Mouse (Mus musculus): Measurements from ENCODE around the gene Zcchc9.
"Not testable (repeated sequence)": the region's sequence is repeated elsewhere in the genome, so short reads cannot be mapped to it uniquely, and the experiment has no call there.

Gene Zcchc9

DNA sequence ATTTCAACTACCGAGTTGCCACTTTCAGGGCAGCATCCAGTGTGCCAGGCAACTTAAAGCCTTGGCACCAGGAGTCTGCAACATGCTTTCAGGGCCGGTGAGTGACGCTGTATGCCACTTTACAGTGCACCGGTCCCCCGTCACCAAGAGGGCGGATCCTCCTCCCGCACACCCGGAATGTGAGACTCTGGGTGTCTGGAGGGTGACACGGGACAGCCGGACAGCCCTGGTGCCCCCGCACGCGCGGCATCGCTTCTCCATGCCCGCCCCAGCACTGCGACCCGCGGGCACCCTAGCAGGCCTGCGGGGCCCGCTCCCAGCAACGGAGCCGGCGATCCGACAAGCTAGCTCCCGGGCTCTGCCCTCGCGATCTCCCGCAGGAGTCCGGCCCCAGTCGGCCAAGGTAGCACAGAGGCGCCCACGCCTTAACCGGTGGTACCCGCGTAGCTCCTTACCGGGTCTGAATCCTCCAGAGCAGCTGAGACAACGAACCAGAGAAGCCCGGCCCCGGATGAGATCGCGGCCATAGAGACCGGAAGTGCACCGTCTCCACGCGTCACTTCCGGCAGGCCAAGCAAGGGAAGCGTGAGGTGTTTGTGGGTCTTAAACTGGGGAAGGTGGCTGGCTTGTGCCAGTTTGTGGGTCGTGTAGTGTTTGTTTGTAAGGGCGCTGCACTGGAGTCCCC lies at the start of gene Zcchc9:
Gene Zcchc9, minus strand, starts transcription at position 551 of the 685 bp plus-strand sequence.
- peak; percentile 88 for DNase-seq

DNA sequence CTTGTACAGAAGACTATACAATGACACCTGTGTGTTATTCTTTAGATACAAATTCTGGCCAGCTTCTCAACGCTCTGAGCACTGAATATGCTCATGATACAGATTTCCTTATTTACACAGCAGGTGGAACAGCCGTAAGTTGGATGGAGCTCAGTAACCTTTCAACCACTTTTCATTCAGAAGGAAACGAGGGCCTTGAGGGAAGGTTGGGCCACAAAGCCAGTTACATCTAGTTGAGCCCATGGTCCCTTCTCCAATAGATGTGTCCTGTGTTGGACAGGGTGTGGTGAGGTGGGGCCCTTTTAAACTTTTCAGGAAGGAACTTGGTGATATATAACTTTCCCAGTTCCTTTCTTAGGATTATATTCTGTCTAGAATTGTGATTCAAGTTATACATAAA lies 46.9 kb upstream of the Zcchc9 start:
- DNase-seq: no peak

DNA sequence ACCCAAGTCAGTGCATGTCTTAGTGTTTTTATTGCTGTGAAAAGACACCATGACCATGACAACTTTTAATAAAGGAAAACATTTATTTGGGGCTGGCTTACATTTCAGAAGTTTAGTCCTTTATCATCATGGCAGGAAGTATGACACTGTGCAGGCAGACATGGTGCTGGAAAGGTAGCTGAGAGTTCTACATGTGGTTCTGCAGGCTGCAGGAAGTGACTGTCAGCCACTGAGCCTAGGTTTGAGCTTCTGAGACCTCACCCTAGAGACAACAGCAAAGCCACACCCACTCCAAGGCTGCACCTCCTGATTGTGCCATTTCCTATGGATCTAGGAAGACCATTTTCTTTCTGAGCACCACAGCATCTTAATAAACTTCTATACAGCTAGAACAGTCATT lies 20.4 kb upstream of the Zcchc9 start:
- no peak for DNase-seq

DNA sequence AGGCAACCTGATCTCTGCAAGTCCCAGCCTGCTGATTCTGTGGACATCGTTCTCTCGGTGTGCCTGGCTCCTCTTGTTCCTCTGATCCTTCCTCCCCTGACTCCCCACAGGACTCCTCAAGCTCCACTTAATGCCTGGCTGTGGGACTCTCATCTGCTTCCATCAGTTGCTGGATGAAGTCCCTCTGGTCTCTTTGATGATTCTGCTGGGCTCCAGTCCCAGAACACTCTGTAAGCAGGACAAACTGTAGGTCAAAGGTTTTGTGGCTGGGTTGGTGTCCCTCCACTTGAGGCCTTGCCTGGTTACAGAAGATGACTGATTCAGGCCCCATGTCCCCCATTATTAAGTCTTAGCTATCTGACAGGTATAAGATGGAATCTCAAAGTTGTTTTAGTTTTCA lies 18.6 kb upstream of the Zcchc9 start:
- no peak for DNase-seq

DNA sequence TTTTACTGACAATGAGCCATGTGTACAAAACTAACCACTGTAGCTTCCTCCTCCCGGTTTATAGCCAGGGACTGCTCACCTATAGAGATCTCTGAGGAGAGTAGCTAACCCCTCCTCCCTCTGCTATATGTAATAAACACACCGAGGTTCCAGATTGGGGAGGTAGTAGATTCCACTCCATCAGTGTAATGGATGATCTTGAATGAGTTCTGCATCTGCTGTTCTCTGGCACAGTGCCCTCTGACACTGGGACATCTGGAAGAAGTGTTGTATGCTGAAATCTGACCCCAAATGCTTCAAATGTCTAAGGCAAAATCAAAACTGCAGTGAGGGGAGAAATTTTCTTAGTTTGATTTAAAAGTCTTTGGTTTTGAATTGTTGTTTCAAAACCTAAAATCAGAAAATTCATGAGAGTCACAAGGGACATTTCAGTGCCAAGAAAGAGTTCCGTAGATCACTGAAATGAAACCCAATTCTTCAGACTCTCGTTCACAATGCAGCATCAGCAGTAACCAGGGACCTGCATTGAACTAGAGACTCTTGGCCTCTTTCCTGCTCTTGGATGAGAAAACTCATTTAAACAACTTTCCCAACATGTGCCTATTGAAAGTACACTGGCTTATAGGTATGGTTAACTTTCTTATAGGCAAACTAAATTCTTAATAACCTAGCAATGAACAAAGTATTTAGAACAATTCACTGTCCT lies 17.5 kb upstream of the Zcchc9 start:
- no peak for DNase-seq

DNA sequence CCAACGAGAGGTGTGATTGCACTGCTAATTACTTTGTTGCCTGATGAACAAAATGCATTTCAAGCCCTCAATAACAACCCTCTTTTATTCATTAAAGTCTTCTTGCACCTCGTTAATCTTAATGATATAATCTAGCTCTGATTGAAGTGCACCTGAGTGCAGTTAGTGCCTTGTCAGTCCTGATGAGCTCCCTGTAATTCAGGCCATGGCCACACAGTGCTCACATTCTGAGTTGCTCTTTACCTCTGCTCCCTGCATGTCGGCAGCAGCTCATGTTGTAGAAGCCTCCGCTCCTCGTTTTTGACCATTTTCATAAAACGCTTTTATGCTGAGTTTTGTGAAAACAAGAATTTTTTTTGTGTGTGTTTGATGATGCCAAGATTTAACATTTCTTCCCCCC lies 16.2 kb upstream of the Zcchc9 start:
- DNase-seq: no peak

DNA sequence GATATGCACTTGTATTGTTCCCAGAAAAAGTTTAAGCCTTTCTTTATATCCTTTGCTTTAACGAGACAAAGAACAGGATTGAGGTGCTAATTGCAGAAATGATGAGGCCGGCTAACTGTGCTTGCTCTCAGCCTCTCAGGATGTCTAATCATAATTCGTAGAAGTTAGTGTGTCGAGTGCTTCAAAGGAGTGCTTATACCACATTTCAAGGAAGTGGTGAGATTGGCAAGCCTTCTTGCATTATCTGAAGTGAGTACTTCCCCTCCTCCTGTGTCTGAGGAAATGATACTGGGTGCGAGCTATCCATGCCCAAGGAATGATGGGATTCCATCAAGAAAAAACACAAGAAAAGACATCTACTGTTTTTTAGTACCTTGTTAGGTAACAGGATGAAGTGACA lies 7.2 kb upstream of the Zcchc9 start:
- DNase-seq: no peak

DNA sequence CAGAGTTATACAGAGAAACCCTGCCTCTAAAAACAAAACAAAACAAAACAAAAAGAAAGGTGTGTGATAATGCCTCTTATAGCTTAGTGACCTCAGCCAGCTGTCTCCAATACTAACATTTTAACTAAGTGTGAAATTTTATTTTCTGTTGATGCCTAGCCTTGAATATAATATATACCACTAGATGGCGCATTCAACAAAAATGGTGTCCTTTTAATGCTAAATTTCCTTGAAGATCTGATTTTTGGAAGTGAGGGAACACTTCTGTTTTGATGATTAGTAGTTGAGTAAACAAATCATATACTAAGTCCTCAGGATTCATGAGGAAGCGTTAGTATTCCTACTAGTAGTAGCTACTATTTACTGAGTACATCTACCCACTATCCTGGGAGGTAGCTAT lies 2.0 kb upstream of the Zcchc9 start:
- DNase-seq: no peak

DNA sequence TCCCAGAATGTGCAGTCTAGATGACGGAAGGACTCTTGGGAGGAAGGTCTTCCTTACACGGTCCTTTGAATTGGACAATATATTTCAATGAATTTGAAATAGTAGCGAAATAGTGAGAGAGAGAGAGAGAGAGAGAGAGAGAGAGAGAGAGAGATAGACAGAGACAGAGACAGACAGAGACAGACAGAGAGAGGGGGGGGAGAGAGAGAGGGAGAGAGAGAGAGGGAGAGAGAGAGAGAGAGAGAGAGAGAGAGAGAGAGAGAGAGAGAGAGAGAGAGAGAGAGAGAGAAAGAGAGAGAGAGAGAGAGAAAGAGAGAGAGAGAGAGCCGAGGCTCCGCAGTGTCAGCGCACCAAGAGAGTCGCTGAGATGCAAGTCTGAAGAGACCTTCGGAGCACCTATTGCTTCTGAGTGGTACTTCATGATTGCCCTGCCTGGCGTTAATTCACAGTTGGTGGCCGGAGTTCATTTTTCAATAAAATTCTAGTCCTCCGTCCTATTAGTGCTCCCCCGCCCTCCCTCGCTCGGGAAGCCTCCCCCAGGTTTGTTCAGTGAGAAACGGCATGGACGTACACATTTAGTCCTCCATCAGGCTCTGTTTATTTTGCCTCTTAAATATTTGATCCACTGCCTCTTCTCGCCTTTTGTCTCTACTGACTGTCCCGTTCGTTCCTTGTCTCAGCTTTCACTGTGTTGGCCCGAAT lies 520 bp upstream of the Zcchc9 start:
- DNase-seq: peak; percentile 15

DNA sequence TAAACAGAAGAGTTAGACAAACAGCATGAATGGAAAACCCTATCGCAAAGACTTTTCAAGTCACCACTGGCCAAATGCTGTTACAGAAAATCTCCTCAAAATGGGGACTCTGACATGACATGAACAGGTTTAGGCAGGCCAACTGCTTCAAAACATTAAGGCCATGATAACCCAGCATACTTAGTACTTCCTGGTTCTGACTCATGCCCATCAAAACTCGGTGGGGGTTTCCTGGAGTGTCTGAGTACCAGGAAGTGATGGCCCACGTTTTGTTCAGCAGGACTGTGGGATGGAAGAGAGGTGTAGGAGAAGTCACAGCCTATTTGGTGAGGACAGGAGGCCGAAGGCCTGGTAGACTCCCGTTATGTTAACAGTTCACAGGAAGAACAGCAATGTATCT lies 5.8 kb downstream of the Zcchc9 start:
- no peak for DNase-seq

DNA sequence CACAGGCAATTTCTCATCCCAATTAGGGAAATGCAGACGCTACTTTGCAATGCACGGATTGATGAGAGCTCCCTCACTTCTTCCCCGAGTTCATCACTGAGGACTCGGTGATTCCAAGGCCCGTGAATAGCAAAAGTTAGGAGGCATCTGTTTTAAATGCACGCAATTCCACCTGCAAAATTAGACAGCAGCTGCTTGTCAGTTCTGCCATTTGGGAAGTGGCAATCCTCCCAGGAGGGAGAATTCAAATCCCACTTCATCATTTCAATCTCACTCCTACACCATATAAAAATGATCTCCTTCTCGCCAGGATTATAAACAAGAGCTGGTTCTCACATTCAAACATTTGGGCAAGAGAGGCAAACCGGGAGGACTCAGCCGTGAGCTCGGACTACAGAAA lies 10.1 kb downstream of the Zcchc9 start:
- no peak for DNase-seq

DNA sequence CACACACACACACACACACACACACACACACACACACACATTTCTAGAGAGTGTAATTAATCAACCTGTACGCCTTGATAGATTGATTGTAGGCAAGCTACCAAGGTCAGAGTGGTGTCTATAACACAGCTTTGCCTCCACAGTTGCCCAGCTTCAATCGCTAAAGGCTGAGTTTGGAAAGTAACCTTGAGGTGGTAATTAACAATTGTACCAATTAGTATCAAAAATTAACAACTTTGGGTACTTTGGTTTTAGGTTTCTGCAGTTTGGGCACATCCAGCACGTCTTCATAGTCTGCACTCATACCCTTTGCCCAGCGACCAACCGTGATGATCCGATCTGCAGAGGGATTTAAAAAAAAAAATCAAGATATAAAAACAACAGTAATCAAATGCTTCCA lies 10.6 kb downstream of the Zcchc9 start:
- no peak for DNase-seq

DNA sequence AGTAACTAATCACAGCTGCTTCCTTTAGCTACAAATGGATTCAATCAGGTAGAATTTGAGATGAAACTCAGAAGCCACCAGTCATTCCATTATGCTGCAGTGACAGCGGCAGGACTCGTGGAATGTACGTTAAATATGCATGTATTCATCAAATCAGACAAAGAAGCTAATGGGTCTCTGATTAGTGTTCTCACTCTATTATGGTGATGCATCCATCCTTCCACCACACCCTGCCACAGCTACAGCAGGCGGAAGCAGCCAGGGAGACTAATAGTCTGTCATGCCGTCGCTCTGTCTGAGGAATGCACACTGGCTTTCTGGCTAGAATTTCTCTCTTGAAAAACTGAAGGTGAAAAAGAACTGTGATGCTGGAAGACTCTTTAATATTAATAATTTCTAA lies 11.5 kb downstream of the Zcchc9 start:
- no peak for DNase-seq

DNA sequence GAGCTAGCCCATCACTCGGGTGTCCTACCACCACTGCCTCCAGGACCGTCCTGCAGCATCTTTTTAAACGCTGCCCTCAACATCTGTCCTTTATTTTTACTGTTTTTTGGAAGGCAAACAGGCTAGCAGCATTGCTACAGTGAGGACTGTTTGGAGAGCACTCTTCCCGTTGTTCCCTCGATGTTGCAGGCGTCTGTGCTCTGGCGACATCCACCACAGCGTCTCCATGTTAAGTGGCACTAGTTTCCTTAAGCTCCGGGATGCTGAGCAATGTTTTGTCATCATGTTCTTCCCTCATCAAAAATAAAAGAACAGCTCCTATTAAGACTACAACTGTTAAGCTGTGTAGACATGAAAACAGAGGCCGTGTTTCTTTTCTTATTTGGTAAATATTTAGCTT lies 11.9 kb downstream of the Zcchc9 start:
- DNase-seq: no peak

DNA sequence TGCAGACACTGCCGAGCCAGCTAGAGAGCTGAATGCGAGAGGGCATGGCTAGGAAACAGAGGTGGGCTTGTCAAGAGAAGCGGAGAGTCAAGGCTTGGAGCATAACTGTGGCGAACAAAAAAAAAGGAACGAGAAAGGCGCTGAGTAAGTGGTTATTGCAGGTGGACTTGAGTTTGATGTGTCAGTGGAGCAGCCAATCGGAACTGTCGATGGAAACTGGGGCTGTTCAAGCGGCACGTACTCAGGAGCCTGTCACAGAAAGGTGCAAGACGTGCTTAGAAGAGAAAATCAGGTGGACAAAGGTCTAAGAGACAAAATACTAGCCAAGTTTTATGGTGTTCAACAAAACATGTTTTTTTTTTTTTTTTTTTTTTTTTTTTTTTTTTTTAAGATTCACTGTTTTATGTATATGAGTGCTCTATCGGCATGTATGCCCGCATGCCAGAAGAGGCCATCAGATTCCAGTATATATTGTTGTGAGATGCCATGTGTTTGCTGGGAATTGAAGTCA lies 12.5 kb downstream of the Zcchc9 start:
- DNase-seq: no peak

DNA sequence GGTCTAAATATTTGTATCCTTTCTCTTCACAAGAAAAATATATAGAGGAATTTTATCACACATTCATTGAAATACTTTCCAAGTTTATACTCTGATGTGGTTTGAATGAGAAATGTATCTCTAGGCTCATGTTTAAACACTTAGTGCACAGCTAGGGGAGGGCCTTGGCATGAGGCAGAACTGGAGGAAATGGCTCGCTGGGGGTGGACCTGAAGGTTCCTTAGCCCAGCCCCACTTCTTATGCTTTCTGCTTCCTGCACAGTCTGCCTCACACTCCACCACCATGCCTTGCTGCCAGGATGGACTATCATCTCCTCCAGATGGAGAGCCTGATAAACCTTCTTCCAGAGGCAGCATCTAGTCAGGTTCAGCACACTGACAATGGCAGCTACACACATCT lies 15.5 kb downstream of the Zcchc9 start:
- no peak for DNase-seq

DNA sequence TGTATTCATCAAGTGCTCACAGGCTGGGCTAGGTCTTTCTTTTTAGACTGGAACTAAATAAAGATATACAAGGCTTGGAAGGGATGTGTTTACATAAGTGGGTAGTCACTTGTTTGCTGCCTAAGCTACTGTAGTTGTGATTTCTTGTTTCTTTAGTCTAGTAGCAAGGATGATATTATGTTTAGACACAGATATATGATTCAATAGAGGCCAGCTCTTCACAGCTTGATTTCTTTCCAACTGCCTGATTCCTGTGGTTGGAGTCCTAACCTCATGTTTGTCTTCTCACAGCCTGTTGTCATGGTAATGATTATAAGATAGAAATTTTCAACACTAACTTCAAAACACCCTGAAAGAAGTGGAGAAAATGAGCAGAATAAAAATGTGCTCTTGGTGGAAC lies 27.6 kb downstream of the Zcchc9 start:
- DNase-seq: no peak

DNA sequence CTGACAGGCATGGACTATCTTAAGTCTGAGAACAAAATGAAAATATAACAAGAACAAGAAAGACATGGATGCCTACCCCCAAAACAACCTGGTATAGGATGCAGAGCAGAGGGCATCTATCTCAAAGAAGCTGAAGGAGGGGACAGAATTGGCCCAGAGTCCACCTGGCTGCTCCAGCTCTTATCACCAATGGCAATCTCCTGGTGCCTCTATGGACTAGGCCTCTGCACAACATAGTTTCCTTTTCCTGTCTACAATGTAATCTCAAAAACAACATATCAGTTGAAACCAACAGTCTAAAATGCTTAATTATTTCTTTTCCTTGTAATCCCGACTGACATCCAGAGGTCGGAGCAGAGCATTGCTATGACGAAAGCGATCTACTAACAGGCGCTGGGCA lies 29.4 kb downstream of the Zcchc9 start:
- DNase-seq: no peak

DNA sequence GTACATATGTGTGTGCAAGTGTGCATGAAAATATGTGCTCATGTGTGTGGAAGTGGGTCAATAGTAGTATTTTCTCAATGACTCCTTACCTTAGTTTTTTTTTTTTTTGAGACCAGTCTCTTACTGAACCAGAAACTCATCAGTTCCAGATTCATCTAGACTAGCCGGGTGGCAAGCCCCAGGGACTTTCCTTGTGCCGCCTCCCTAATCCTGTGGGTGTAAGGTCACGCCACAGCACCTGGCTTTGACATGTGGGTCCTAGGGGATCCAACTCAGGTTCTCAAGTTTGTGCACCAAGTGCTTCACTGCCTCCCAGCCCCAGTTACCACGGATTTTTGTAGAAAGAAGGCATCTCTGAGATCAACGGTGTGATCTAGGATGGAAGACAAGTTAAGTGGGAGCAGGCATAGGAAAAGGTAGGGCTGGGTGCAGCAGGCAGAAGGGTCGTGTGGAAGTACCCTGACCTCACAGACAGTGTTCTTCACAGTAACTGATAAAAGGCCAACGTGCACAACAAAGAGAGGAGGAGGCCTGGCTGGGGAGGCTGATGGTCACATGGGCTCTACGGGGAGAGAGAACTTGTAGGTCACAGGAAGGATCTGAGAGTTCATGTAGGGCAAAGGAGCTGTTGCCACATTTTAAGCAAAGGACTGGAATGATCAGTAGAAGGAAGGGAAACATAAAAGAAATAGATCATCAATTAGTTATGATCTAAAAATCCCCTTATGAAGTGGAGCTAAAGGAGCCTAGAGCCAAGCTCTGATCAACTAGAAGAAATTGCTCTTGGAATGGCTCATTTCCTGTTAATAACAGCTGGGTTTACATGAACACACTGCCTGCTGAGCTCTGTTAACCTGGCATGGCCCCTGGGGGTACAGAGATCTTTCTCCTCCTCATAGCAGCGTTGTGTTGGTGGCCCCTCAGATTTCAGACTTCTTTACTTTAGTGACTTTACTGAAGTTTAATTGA lies 38.5 kb downstream of the Zcchc9 start:
- no peak for DNase-seq

DNA sequence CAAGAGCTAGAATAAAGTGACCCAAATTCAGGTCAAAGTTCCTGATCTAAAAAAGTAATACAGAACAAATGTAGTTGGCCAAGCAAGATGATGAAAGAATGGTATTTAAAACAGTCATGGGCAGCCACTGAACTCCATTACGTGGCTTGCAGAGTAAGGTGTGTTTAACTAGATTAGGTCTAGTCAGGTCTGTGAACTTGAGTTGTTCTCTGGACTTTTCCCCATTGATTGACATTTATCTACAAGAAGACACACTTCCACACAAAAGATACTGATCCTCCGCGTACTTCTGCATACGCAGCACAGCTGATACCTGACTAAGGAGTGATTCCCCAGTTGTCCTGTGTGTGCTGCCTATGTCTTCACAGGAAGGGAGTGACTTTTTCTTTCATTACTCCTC lies 41.9 kb downstream of the Zcchc9 start:
- no peak for DNase-seq

DNA sequence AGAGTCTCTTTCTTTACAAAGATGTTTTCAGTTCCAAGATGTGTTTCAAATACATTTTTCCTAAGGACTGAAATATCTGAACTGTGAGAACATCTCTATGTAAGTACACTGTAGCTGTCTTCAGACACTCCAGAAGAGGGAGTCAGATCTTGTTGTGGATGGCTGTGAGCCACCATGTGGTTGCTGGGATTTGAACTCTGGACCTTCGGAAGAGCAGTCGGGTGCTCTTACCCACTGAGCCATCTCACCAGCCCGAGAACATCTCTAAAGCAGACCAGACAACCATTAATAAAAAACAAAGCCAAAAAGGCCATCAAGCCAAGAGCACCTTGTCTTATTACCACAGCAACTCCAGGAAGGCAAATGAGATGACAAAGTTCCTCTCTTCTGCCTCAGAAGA lies 43.9 kb downstream of the Zcchc9 start:
- DNase-seq: not testable (repeated sequence)

DNA sequence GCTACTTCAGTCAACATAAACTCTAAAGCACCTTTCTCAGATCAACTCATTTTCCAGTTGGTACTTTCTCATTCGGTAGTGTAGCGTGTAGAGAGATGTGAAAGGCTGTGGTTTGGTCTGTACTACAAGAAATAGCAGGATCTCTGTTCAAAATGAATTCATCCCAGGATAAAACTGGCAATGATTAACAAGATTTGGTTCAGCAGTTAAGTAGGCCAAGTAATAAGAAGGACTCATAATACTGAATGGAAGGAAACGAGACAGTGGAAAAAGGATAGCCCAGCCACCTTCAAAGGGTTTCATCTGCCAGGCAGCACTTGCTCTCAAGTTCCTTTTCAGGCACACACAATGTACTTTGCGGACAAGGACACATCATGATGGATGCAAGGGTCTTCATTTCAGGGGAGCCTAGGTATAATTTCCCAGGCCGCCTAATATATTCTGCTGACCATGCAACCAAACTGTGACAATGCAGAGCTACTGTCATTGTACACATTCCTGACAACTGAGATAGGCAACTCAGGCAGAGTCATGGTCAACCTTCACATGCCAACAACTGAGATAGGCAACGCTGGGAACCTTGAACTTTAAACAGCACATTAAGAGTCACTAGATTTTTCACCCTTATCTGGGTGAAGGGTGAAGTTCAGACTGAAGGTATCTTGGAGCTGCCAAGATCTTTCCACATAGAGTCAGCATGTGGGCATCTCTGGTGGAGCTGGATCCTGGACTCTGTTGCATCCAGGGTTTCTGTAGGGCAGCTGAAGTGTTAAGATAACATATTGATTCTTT lies 45.7 kb downstream of the Zcchc9 start:
- no peak for DNase-seq
